Mouse (Mus musculus) cerebellum, adult 11 months (tissue): Measurements from ENCODE around the gene Kif23.

Source experiments
- DNase-seq: peaks from one replicate; pipeline ENCODE4 v3.0.0; 2022

Kif23 gene

DNA sequence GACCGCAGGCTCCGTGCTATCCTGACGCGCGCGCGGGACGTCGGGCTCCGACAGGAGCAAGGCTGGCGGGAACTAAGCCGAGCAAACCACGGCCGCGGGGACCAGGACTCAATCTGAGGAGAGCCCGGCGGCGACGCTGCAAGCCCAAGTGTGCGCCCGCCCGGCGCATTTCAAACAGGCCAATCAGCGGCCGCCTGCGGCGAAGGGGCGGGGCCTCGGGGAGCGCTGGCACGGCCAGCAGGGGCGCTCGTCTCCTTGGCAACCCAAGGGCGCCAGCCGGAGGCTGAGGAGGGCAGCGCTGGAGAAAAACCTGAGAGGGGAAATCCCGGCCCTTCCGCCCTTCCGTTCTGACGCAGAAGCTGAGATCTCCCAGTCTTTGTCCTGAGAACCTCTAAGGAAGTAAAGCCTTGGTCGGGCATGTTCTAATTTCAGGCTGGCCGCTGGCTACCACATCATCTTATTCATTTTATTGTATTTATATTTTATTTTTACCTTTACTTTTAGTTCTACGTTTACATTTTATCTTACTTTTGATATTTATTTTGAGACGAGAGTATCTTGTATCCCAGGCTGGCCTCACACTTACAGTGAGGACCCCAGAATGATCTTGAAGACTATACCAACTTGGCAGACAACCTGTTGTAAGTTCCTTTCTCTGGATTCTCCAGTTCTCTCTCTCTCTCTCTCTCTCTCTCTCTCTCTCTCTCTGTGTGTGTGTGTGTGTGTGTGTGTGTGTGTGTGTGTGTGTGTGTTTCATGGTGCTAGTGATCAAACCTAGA is at the start of gene Kif23:
TSS of gene Kif23 (minus strand) at position 152 of the 779 bp plus-strand sequence.
- DNase-seq = peak; percentile 94

DNA sequence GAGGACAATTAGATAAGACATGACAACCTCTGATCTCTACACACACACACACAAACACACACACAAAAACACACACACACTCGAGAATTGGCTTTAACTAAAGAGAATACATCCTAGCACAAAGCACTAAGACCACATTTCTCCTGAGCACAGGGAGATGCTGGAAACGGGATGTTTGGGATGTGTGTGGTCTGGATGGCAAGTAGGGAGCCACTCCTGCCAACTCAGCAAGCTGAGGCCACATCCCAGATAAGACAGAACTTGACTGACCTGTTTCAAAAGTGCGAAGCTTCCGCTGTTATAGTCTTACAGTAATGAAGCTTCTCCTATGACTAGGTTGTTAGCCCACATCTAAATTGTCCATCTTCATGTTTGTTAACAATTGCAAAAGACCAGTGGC is 44.6 kb upstream of the Kif23 start:
- DNase-seq = no peak

- DNase-seq = no peak
Measured at GRCm38 (mm10) chr9:61990738-61991137, 44.2 kb upstream of the Kif23 start.

- no peak for DNase-seq
Measured at GRCm38 (mm10) chr9:61986055-61986454, 39.5 kb upstream of the Kif23 start.

GRCm38 (mm10) chr9:61985183-61985863 is 38.7 kb upstream of the Kif23 start:
- DNase-seq = peak; percentile 22

- DNase-seq = no peak
Measured at GRCm38 (mm10) chr9:61982940-61983620, 36.5 kb upstream of the Kif23 start.

GRCm38 (mm10) chr9:61981876-61982275 is 35.3 kb upstream of the Kif23 start:
- no peak for DNase-seq

DNA sequence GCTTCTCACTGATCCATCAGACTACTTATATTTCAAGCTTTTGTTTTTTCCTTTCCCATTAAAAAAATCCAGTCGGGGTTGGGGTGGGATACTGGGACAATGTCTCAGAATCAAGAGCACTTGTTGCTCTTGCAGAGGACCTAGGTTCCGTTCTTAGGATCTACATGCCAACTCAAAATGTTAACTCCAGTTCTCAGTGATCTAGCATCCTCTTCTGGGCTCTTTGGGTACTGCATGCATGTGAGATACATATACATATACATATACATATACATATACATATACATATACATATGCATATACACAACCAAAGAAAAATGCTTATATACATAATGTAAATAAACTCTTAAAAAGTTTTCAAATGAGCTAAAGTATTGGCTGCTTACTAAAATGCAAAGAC is 33.4 kb upstream of the Kif23 start:
- no peak for DNase-seq

- DNase-seq = no peak
Measured at GRCm38 (mm10) chr9:61977258-61977945, 30.8 kb upstream of the Kif23 start.

DNA sequence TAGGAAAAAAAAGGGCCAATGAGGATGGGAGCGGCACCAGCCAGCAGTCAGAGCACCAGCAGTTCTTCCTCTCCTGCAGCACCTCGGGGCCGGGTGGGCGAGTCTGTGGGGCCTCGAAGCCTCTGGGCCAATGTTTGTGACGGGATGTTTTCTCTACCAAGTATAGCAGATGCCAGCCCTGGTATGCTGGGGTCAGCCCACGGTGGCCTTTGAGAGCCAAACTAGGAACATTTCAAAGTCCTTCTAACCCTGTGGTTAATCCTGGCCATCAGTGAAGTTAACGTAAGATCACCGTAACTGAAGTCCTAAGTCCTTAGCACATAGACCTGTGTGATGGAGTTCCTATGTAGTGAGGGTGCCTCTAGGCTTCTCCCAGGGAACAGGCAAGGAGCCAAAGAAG is 25.5 kb upstream of the Kif23 start:
- DNase-seq = no peak

- no peak for DNase-seq
Measured at GRCm38 (mm10) chr9:61971045-61971444, 24.5 kb upstream of the Kif23 start.

DNA sequence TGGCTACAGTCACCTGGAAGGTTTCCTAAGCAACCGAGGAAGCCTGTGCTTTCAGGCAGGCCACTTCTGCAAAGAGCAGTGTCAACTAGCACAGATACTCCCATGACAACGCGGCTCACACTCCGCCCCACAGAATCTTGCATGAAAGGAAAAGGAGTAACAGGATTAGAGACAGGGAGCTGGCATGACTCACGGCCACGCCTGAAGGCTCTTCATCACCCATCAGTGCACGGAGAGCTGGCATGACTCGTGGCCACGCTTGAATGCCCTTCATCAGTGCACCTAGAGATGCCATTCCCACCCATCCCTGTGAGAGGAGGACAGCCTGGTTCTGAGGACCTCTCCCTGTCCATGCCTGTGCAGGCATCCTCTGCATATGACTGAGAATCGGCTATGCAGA is 20.8 kb upstream of the Kif23 start:
- no peak for DNase-seq

- no peak for DNase-seq
Measured at GRCm38 (mm10) chr9:61965987-61966386, 19.4 kb upstream of the Kif23 start.

GRCm38 (mm10) chr9:61965411-61965930 is 18.9 kb upstream of the Kif23 start:
- peak; percentile 39 for DNase-seq

DNA sequence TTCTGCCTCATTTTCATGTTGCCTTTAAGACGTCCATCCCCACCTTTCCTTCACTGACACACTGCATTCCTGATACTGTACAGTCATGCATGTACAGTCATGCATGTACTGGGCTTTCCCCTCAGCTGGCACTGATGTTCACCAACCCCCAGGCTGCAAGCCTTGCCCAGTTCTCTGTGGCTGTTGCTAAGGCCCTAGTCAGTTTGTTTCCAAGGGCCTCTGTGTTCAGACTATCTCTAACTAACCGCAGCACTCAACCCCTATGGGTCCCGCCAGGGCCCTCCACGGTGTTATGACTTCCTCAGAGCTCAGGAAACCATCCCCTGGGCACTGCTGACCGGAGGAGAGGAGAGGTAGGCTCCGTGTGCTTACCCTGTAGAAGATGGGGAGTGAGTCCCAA is 16.8 kb upstream of the Kif23 start:
- DNase-seq = no peak

DNA sequence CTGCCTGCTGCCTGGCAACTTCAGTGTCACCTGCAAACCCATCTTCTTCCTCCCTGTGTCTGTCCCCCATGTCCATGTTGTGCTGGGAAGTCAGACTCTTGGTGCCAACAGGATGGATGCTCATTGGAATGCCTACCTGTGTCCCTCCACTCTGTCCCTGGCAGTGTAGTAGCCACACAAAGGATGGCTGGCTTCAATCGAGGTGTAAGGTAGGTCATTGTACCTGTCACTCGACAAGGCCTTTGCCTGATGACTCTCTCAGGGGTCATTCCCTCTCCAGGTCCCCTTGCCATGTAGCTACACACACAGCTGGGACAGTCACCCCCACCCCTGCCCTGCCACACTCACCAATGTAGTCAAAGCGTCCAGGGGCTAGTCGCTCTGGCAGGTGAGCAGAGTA is 14.6 kb upstream of the Kif23 start:
- DNase-seq = no peak

DNA sequence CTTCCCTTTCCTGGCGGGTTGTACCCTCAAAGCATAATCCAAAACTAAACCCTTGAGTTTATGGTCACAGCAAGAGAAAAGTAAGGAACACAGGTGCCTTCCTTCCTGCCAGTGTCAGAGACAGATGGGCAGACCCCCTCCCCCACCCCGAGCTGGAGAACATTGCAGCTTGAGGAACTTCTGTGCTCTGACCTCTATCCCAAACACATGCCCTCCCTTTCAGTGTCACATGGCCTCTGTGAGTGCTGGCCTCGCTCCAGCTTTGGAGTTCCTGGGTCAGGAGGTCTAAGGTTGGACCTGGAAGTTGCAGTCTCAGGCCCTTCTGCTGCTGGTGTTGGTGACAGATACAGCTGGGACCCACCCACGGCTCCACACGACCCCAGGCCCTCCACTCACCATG is 14.2 kb upstream of the Kif23 start:
- DNase-seq = no peak

- no peak for DNase-seq
Measured at GRCm38 (mm10) chr9:61959921-61960569, 13.5 kb upstream of the Kif23 start.

DNA sequence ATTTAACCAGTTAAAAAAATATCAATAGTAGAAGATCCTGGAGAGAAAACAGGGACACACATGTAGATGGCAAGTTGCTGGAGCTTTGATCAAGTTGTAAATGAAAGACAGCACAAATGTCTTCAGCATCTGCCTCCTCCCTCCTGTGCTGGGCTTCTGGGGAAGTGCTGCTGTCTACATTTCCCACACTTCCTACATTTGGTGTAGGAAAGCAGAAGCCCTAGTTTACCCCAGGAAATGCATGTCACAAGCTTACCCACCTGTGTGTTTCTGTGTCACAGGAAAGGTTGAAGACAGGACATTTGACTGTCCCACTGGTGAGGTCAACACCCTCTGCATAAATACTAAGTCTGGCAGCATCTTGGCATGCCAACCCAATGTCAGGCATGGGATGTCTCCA is 8.1 kb upstream of the Kif23 start:
- no peak for DNase-seq

- no peak for DNase-seq
Measured at GRCm38 (mm10) chr9:61952241-61952640, 5.7 kb upstream of the Kif23 start.

- DNase-seq = peak; percentile 51
Measured at GRCm38 (mm10) chr9:61947402-61948346, 1.1 kb upstream of the Kif23 start.
